Mouse (Mus musculus) limb, embryonic 12.5 days (tissue): ENCODE data around the gene Slc26a1. TPM values are rescaled to one million over a fixed set of nuclear protein-coding genes. Genes with fewer than 3 reads are reported as not detected.
A peak's percentile ranks its signal among the peaks of the same experiment; 100 is the strongest.

Experiments
- ATAC-seq: fragments of 200-750 bp; cut with Nextera tagmentation; 2 replicates; pipeline ENCODE4 v1.8.0; 2017; ENCODE audit warnings: low read depth, moderate TSS enrichment; ENCODE audit not compliant: insufficient number of reproducible peaks, insufficient read depth, low FRiP score, low TSS enrichment
- H3K27ac ChIP-seq: fragments of 300-500 bp; sonication (generic); 2 replicates; pipeline ENCODE4 v1.5.1; 2016; ENCODE audit warnings: mild to moderate bottlenecking, moderate library complexity
- H3K27me3 ChIP-seq: fragments of 300-500 bp; sonication (generic); 2 replicates; pipeline ENCODE4 v1.6.1; 2016; ENCODE audit warnings: mild to moderate bottlenecking, moderate library complexity
- H3K36me3 ChIP-seq: fragments of 300-500 bp; sonication (generic); 2 replicates; pipeline ENCODE4 v1.6.1; 2016; ENCODE audit warnings: mild to moderate bottlenecking, moderate library complexity
- H3K4me1 ChIP-seq: fragments of 300-500 bp; sonication (generic); replicated peaks from 2 replicates; pipeline ENCODE4 v1.6.1; 2016
- H3K4me2 ChIP-seq: fragments of 300-500 bp; sonication (generic); 2 replicates; pipeline ENCODE4 v1.6.1; 2016; ENCODE audit warnings: mild to moderate bottlenecking, moderate library complexity
- H3K4me3 ChIP-seq: fragments of 300-500 bp; sonication (generic); replicated peaks from 2 replicates; pipeline ENCODE4 v1.5.1; 2016; ENCODE audit warnings: mild to moderate bottlenecking
- H3K9ac ChIP-seq: fragments of 300-500 bp; sonication (generic); replicated peaks from 2 replicates; pipeline ENCODE4 v1.6.1; 2016; ENCODE audit warnings: mild to moderate bottlenecking, moderate library complexity
- H3K9me3 ChIP-seq: fragments of 300-500 bp; sonication (generic); 2 replicates; pipeline ENCODE4 v1.6.1; 2016; ENCODE audit warnings: mild to moderate bottlenecking, moderate library complexity
- WGBS: fragments of 180-500 bp; shearing (Covaris S2); methylation state at CpG from one replicate; pipeline ENCODE4 v1.1.7; 2016; 5-methylcytosine and 5-hydroxymethylcytosine counted together
- polyA plus RNA-seq: library from polyadenylated mRNA; unstranded; fragments of >200 nt; fragmentation: Nextera tagmentation; extraction: Ambion mirVana; gene quantifications from 2 replicates; pipeline ENCODE4 v1.2.1, GENCODE M21; 2016

Slc26a1 gene
- polyA plus RNA-seq, 1 experiment from 2014 or later: 1.1 TPM

DNA sequence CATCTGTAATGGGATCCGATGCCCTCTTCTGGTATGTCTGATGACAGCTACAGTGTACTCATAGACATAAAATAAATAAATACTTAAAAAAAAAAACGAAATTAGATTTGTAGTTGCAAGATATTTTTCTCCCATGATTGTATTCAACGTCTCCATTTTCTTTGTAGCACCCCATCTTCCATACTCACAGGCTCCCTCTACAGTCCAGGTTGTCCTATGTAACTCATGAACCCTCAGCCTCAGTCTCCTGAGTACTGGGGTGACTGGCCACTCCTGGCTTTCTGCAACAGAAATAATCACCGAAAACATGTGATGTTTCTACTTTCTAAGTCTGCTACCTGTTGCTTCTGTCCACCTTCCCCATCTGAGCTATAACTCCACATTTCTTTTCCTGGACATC is 15.8 kb upstream of the Slc26a1 start:
- no peak for ATAC-seq
- H3K9ac ChIP-seq: no peak overlapping the region
- H3K27me3 ChIP-seq: peaks cover 9% of the 10 kb centered on the region; the same call in 1 of the 2 replicates
- H3K4me3 ChIP-seq: no peak overlapping the region
- peaks cover 12% of the 10 kb centered on the region for H3K36me3 ChIP-seq
- peaks cover 33% of the 10 kb centered on the region for H3K4me1 ChIP-seq
- H3K4me2 ChIP-seq: no peak overlapping the region
- no peaks in the 10 kb centered on the region for H3K9me3 ChIP-seq
- H3K27ac ChIP-seq: no peak overlapping the region
- WGBS: 70% methylated on average over 4 of the region's 4 CpGs

DNA sequence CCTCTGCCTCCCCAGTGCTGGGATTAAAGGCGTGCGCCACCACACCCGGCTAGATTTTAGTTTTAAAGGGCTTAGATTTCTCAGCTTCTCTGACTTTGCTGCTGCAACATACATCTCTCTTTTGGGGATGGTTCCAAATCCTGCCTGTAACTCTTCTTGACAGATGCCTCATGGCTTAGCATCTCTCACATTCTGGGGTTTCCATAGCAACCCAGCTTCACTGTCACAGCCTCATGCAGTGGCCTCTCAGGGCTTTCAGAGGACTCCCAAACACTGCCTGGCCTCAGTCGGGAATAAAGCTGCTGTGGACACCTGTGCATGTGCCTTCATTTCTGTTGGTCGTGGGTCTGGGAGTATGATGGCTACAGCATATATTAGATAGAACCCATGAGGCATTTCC is 13.7 kb upstream of the Slc26a1 start:
- peaks cover 9% of the 10 kb centered on the region; the same call in 1 of the 2 replicates for H3K27me3 ChIP-seq

DNA sequence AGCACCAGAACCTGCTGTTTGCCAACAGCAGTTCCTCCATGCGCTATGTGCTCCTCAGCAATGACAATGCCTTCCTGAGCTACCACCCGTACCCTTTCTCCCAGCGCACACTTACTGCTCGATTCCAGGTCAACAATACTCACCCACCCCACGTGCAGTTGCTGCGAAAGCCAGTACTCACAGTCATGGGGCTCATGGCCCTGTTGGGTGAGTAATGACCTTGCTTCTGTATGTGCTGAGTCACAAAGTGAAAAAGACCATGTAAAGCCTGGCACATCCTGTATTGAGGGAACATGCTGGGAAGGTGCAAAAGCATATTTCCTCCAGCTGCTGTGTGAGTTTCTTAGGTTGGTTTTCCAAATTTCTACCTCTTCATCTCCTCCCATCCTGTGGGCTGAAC is 5.5 kb upstream of the Slc26a1 start:
- no peak for ATAC-seq
- no peaks in the 10 kb centered on the region for H3K27me3 ChIP-seq
- 91% methylated on average over 6 of the region's 6 CpGs for WGBS
- H3K9me3 ChIP-seq: no peaks in the 10 kb centered on the region
- no peak overlapping the region for H3K4me2 ChIP-seq
- no peak overlapping the region for H3K9ac ChIP-seq
- H3K4me1 ChIP-seq: peaks cover 16% of the 10 kb centered on the region
- peaks cover 12% of the 10 kb centered on the region; the same call in 1 of the 2 replicates for H3K36me3 ChIP-seq
- no peak overlapping the region for H3K4me3 ChIP-seq
- no peak overlapping the region for H3K27ac ChIP-seq

More for the DNA sequence above, 13.7 kb upstream of the Slc26a1 start:
- ATAC-seq: no peak
- Histone ChIP-seq H3K9me3 (no peaks in the 10 kb centered on the region), H3K36me3 (peaks cover 11% of the 10 kb centered on the region; the same call in 1 of the 2 replicates), H3K4me2 (no peak overlapping the region), H3K27ac (no peak overlapping the region), H3K9ac (no peak overlapping the region), H3K4me1 (peaks cover 20% of the 10 kb centered on the region), H3K4me3 (no peak overlapping the region)
- WGBS: 76% methylated on average over 5 of the region's 5 CpGs

DNA sequence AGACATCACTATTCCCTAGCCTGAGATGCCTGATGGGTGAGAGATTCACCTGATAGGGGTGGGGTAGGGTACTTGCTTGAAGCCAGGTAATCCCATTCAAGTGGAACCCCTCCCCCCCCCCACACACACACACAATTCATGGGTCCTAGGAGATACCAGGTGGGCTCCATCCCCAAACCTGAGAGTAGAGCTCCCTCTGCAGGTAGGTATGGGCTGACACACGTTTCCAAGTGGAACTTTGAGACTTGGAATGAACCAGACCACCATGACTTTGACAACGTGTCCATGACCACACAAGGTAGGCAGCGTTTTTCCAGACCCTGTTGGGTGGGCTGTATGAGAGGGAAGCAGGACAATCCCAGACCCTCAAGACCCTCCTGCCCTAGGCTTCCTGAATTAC is 4.5 kb upstream of the Slc26a1 start:
- no peaks in the 10 kb centered on the region for H3K27me3 ChIP-seq
- peaks cover 18% of the 10 kb centered on the region for H3K4me1 ChIP-seq
- no peak overlapping the region for H3K27ac ChIP-seq
- no peak overlapping the region for H3K4me3 ChIP-seq
- no peaks in the 10 kb centered on the region for H3K9me3 ChIP-seq
- H3K4me2 ChIP-seq: no peak overlapping the region
- no peak overlapping the region for H3K9ac ChIP-seq
- H3K36me3 ChIP-seq: 0 out of 2 replicates have a peak, but pooled peaks cover 7% of the 10 kb centered on the region
- ATAC-seq: no peak
- 51% methylated on average over 3 of the region's 3 CpGs for WGBS

DNA sequence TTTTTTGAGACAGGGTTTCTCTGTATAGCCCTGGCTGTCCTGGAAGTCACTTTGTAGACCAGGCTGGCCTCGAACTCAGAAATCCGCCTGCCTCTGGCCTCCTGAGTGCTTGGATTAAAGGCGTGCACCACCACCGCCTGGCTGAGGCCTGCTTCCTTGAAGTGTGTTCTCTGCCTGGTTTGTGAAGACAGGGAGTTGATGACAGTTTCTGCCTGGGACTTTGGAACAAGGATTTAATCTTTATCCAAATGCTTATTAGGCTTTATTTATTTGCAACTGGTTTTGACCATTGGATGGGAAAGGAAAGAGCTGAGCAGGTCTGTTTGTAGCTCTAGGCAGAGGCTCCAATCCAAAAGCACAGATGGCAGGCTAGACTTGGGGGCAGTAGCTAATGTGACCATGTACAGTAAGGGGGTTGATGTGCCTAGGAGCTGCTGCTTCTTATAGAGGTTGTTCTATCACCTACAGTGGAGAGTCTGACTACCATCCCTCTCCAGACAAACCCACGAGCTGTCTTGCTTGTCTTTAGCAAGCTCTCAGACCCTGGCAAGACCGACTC is 3.0 kb upstream of the Slc26a1 start:
- Histone ChIP-seq H3K9me3 (no peaks in the 10 kb centered on the region), H3K4me3 (no peak overlapping the region), H3K36me3 (peaks cover 3% of the 10 kb centered on the region; the same call in 1 of the 2 replicates), H3K4me2 (no peak overlapping the region), H3K27ac (peak overlapping the region; percentile 53), H3K4me1 (peaks cover 23% of the 10 kb centered on the region), H3K9ac (no peak overlapping the region), H3K27me3 (no peaks in the 10 kb centered on the region)
- ATAC-seq: no peak
- 85% methylated on average over 6 of the region's 6 CpGs for WGBS

GRCm38 (mm10) chr5:108677605-108678295 is 2.4 kb upstream of the Slc26a1 start:
- no peaks in the 10 kb centered on the region for H3K27me3 ChIP-seq
- WGBS: 5% methylated on average over 25 of the region's 25 CpGs
- peak overlapping the region; percentile 55 for H3K4me2 ChIP-seq
- peak overlapping the region; percentile 91 for H3K27ac ChIP-seq
- H3K9ac ChIP-seq: peak overlapping the region; percentile 55
- no peaks in the 10 kb centered on the region for H3K9me3 ChIP-seq
- H3K4me1 ChIP-seq: peaks cover 23% of the 10 kb centered on the region
- H3K36me3 ChIP-seq: peaks cover 10% of the 10 kb centered on the region
- H3K4me3 ChIP-seq: peak overlapping the region; percentile 37
- peak; percentile 84 for ATAC-seq

DNA sequence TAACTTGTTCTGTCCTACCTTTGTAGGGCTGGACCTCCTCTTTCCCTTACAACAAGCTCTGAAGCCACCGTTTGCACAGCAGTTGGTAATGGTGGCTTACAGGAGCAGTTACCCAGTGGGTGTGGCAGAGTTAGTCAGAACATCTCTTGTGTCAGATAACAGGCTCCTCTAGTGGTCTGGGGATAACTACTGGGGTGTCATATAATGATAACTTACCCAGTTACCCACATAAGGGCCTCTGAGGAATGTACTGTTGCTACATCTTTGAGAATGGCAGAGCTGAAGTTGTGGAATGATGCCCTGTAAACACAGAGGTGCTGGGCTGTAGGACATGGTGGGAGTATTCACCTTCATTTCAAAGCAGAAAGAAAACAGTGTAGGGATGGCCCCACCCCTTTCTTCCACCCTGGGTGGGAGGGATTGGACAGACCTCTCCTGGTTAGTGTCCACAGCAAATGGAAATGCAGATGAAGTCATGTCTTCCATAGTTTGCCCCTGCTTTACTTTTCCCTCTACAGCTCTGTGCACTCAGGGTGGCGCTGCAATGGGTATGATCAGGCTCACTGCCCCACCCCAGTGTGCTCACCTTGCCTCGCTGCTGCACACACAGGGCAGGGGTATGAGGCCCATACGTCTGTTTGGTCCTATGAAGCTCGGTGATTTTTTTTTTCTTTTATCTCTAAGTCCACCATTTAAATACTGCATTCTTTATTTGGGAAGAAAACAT is 1.6 kb upstream of the Slc26a1 start:
- Histone ChIP-seq H3K9ac (peak overlapping the region; percentile 55), H3K9me3 (no peaks in the 10 kb centered on the region), H3K36me3 (peaks cover 18% of the 10 kb centered on the region), H3K27me3 (no peaks in the 10 kb centered on the region), H3K4me1 (peaks cover 23% of the 10 kb centered on the region), H3K4me2 (peak overlapping the region; percentile 55), H3K4me3 (peak overlapping the region; percentile 37), H3K27ac (peak overlapping the region; percentile 91)
- ATAC-seq: no peak
- 8% methylated on average over 5 of the region's 5 CpGs for WGBS

DNA sequence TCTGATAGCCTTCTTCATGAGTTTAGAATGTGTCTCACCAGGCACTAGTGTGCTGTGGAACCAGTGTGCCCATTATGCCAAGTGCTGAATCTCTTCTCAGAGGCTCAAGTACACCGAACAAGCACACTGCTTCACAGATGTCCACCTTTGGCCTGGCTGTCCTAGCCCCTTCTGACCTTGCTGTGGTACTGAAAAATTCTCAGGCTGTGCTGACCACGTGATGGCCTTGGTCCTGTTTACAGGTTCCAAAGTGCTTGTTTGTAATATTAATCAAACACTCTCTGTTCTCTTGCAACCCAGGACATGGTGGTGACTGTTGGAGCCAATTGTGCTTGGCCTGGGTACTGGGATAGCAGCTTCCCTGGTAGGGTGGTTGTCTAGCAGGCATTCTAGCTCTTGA is 745 bp downstream of the Slc26a1 start:
- Histone ChIP-seq H3K27ac (no peak overlapping the region), H3K9me3 (no peaks in the 10 kb centered on the region), H3K9ac (no peak overlapping the region), H3K4me1 (peaks cover 31% of the 10 kb centered on the region), H3K4me3 (no peak overlapping the region), H3K27me3 (no peaks in the 10 kb centered on the region), H3K36me3 (peaks cover 23% of the 10 kb centered on the region), H3K4me2 (no peak overlapping the region)
- WGBS: 85% methylated on average over 2 of the region's 2 CpGs
- no peak for ATAC-seq

DNA sequence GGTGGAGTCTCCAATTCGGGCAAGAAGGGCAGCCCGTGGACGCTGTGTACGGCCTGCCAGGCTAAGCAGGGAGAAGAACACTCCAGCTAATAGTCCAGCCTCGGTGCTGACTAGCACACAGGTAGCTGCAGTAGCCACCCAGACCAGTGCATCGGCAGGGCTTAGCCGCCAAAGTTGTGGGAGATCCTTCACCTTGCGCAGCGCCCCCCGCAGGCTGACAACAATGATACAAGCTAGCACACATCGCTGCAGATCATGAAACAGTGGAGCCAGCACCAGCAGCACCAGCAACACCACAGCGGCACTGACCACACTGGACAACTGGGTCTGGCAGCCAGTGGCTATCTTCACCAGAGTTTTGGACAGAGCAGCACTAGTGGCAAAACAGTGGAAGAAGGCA is 3.6 kb downstream of the Slc26a1 start:
- WGBS: 94% methylated on average over 12 of the region's 12 CpGs
- Histone ChIP-seq H3K4me2 (no peak overlapping the region), H3K9ac (no peak overlapping the region), H3K4me3 (no peak overlapping the region), H3K4me1 (peaks cover 21% of the 10 kb centered on the region), H3K9me3 (no peaks in the 10 kb centered on the region), H3K36me3 (peaks cover 23% of the 10 kb centered on the region), H3K27me3 (no peaks in the 10 kb centered on the region), H3K27ac (no peak overlapping the region)
- no peak for ATAC-seq

DNA sequence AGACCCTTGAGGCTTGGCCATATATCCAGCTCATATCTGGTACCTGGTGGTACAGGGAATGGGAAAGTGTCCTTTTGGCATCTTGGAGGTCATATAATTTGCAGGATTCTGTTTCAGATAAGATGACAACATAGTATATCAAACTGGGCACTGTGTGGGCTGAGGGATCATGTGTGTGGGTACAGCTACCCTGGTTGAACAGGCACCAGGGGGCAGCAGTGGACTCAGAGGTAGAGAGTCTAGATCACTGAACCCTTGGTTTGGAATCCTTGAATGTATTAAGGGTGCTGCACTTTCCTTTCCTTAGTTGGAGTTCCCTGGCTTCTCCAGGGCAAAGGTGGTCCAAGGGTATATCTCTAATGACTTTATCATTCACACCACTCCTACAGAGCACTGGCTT is 4.6 kb downstream of the Slc26a1 start:
- Histone ChIP-seq H3K4me2 (no peak overlapping the region), H3K27me3 (no peaks in the 10 kb centered on the region), H3K4me3 (no peak overlapping the region), H3K9ac (no peak overlapping the region), H3K9me3 (no peaks in the 10 kb centered on the region), H3K36me3 (peaks cover 23% of the 10 kb centered on the region), H3K27ac (no peak overlapping the region), H3K4me1 (peaks cover 18% of the 10 kb centered on the region)
- ATAC-seq: no peak

- Histone ChIP-seq H3K4me2 (peak overlapping the region; percentile 75), H3K27me3 (no peaks in the 10 kb centered on the region), H3K27ac (no peak overlapping the region; the same call in 1 of the 2 replicates), H3K9me3 (no peaks in the 10 kb centered on the region), H3K4me3 (peak overlapping the region; percentile 53), H3K36me3 (peaks cover 23% of the 10 kb centered on the region), H3K9ac (no peak overlapping the region), H3K4me1 (peaks cover 15% of the 10 kb centered on the region)
- 75% methylated on average over 9 of the region's 9 CpGs for WGBS
- no peak for ATAC-seq
These were observed 5.4 kb downstream of the Slc26a1 start for GRCm38 (mm10) chr5:108669986-108670385.
